Mouse (Mus musculus): Measurements from ENCODE around the gene Creb3l1.

Gene Creb3l1

DNA sequence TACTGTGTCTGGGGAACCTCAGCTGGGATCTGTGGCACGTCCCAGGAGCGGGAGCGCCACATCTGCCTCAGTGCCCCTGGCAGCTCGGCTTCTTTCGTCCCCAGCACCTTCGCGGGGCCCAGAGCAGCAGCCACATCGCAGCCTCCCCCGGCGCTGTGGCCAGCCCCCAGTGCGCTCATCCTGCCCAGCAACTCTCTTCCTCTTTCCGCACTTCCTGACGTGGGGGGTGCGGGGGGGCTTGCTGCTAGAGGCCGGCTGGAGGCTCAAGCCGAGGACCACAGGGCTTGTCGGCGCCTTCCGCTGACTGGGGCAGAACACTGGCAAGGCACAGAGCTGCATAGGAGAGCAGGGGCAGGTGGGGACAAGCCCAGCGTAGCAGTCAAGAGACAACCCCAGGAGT, 58.9 kb downstream of the Creb3l1 start:
- no peak for DNase-seq (ENCODE audit: extremely low read depth, low read depth, low spot score)

DNA sequence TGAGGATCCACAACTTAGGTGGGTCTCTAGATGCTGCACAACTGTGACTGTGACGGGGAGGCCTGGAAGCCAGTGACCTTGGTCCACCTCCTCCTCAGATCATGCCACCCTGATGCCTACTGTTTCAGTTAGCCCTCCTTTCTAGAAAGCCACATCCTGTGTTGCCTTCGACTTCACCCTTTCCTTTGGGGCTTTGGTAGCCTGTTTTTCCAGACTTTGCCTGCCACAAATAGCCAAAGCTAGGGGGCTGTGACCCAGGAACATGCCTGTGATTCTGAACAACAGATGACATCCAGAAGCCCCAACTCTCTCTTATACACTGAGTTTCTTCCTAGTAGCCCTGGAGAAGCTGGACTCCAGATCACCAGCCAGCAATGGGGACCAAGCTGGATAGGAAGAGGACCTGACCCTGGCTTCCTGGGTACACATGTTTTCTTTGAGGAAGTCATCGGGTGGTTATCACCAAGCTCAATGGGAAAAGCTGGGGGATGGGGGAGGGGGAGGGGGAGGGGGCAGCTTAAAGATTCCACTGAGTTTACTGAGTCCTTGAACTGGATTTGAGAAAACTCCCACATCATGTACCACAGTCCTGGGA, 59.6 kb downstream of the Creb3l1 start:
- no peak for DNase-seq (ENCODE audit: extremely low read depth, low read depth, low spot score)

DNA sequence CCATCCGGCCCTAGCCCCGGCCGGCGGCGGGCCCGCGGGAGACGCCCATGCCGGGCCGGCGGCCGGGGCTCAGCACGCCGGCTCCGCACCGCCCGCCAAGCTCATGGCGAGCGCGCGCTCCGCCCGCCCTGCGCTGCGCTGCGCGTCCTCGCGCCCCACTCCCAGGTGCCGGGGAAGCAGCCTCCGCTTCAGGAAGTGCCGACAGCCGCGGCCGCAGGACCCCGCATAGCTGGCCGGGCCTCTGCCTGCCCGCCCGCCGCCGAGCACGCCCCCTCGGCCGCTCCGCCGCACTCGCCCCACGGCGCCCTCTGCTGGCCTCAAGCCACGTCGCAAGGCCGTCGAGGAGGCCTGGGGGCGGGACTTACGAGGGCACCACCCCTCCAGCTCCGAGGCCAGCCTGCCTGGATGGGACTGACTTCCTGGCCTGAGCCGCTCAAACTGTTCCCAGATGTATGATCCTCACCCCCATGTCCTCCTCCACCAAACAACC, 60.8 kb downstream of the Creb3l1 start:
- DNase-seq (ENCODE audit: extremely low read depth, low read depth, low spot score): no peak

DNA sequence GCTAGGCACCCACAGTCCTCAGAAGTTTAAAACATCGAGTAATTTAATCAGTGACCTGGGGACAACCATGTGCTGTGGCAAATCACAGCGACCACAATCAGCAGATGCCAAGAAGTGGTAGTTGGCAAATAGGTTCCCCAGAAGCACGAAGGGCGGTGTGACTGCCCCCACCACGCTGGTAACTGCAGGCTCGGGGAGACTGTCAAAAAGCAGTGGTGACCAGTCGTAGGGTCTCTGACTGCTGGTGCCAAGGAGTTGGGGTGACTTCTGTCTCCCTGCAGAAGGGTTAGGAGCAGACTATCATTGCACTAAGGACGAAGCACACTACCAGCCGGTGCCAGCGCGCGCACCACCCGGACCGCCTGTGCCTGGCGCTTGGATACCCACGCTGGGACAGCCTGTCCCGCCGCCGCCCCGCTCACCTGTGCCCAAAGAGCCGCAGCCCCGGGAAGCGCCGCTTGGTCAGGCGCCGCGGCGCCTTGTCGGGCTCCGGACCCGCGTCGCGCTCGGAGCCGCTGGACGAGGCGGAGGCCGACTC, 61.4 kb downstream of the Creb3l1 start:
- no peak for DNase-seq (ENCODE audit: extremely low read depth, low read depth, low spot score)

DNA sequence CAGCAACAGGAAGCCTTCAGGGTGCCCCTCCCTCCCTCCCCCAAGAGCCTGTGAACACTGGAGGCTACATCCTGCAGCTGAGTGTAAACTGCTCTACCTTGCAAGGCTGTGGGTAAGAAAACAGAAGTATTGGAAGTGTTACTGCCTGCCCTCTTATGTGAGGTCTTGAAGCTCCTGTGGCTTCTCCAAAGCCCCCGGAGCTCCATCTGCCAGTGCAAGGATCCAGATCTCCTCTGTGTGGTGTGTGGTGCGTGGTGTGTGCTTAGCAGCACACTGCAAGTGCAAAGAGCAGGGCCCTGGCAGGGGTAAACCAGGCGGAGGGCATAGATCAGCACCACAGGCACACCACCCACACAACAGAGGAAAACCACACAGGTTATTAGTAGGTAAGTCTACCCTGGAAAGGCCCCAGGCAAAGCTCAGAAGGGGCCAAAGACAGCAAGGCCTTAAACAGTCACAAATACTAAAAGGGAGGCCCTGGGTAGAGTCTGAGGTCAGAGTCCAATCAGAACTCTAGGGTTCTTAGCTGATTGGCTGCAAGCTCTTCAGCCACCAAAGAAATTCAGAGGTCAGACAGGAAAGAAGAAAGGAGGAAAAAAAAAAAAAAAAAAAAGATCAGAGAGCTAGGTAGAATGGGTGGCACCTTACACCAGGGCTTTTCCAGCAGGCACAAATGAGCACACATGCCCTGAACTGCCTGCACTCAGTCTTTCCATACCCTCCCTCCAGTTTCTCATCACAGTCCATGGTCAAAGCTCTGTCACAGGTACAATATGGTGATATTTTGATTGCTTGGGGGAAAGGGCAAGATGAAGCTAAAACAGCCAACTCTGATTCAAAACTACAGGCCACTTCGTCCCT, 62.2 kb downstream of the Creb3l1 start:
- peak; percentile 79 for DNase-seq (ENCODE audit: extremely low read depth, low read depth, low spot score)

DNA sequence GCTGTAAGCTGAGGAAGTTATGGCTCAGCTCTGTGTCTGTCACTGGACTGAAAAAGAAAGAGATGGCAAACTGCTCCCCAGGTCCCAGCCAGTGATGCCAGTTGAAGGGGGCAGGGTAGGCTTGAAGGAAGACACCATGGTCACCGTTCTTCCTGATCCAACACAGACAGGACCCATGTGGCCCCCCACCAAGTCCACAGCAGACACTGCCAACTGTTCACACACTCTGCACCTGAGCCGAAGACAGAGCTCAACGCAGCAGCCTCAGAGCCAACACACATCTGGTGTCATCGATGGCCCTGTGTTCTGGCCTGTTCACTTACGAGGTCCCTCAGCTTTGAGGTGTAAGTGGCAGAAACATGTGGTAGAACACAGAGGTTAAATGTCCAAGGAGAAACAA, 63.8 kb downstream of the Creb3l1 start:
- no peak for DNase-seq (ENCODE audit: extremely low read depth, low read depth, low spot score)

DNA sequence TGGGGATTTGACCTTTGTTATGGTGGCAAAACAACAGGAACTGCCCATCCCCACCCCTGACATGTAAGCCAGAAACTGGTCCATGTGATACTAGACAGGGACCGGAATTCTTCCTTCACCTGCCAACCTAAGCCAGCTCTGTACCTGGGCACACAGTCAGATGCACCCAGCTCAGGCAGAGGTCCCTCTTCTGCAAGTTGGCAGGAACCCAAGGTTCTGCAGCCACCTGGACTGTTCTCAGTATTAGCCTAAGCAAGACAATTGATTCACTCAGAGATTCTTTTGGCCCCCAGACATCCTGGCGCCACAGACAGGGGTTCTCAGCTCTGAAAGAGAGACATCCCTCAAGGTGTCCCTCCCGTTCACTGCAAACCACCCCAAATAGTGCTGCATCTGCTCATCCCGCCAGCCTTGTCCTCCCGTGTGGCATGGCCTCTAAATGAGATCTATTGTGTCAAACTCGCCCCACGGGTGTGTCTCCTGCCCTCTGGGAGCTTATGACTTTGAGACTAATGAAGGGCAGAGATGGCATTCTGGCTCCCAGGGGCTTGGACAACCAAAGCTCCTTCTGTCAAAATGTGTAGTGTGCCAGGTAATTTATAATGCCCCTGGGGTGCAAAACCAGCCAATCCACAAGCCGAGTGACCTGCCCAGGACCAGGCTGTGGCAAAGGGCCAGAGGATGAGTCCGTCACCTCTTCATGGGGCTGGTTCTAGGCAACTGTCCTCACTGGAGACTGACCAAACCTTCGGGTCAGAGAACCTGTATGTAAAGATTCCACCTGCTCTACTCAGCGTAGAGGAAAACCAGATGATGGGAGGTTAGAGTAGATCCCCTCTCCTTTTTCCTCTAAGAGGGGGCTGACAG, 64.5 kb downstream of the Creb3l1 start:
- no peak for DNase-seq (ENCODE audit: extremely low read depth, low read depth, low spot score)

DNA sequence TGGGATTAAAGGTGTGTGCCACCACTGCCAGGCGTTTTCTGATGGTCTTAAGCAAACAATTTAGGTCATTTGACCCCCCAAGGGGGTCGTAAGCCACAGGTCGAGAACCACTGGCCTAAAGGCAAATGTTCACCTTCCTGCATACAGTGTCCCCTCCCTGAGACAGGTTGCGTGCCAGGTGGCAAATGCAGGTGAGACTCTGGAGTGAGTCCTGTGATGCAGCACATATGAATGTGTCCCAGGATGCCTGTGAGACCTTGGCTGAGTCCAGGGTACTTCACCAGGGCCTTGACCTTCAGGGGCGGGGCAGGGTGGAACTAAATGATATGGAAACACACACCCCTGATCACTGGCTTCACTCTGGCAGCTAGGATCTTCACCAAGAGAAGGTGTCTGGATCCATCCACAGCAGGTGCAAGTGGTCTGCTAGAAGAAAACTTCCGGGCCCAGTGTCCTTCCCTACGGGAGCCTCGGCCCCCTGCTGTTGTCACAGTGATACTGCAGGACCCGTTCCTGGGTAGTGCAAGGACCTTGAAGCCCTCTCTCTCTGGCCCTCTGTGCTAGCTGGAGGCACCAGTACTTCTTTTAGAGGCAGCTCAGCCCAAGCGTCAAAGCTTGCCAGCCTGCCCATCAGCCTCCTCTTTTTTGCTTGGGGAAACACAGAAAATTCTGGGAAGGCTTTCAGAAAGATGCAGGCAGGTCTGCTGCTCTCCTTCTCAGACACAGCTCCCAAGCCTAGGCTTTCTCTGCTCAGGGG, 65.4 kb downstream of the Creb3l1 start:
- DNase-seq (ENCODE audit: extremely low read depth, low read depth, low spot score): no peak

DNA sequence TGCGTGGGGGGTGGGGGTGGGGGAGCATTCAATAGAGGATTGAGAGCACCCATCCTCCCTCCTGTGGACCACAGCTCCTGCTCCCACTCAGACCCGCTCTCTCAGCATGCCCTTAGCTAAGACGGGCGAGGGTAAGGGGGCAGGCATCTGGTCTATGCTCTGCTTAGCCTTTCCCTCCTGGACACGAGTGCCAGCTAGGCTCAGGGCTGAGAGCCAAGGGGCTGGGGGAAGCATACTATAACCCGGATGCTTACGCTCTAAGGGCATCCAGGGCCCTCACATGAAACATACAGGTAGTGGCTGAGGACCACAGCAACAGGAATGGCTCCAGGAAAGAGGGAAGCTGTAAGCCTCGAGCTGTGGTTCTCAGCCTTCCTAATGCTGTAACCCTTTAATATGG, 66.3 kb downstream of the Creb3l1 start:
- DNase-seq (ENCODE audit: extremely low read depth, low read depth, low spot score): no peak

DNA sequence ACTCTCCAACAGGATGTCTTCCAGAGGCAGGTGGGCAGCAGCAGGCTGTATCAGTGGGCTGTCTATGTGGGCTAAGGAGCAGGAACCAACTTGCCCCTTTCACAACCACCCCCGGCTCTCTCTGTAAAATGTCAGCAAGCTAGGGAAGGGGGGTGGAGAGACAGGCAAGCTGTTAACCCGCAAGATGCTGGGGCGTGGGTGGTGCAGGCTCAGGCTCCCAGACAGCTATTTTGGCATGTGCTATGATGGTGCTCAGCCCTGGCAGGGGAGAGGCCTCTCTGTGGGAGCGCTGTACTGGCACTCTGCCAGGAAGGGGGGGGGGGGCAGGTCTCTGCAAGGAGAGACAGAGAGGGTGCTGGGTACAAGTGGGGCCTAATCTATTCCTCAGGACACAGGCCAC, 67.2 kb downstream of the Creb3l1 start:
- DNase-seq (ENCODE audit: extremely low read depth, low read depth, low spot score): no peak

DNA sequence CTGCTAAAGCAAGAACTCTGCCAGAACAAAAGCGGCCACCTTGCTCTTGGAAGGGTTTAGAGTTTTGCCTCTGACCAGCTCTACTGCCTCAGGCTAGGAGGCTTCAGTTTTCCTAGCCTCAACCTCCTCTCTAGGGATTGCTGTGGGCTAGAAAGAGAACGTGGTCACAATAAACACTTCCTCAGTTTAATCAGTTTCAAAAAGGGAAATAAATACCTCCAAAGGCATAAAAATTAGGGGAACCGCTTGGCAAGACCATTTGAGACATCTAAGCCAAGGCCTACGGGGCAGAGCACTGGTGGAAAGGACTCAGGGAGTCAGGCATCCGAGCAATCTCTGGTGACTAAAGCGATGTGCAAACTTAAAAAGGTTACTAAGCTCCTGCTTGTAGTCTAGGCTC, 68.4 kb downstream of the Creb3l1 start:
- no peak for DNase-seq (ENCODE audit: extremely low read depth, low read depth, low spot score)

DNA sequence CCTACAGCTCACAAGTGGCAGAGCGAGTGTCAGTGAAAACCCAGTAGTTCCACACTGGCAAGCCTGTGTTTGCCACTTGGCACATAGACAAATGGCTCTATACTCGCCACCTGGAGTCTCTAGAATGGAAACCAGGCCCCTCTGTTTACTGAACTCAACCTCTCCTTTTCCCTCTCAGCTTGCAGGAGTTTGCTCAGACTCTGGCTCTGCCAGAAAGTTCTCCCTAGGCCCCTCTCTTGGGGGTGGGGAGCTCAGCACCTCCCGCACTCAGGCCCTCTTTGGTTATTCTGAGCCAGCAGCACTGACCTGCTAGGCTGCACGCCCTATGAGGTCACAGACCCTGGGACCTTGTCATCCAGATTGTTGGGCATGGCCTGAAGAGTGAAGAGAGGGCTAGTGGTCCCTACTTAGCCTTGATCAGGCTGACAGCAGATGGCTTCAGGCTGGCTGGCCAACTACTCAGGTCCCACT, 69.1 kb downstream of the Creb3l1 start:
- DNase-seq (ENCODE audit: extremely low read depth, low read depth, low spot score): no peak

DNA sequence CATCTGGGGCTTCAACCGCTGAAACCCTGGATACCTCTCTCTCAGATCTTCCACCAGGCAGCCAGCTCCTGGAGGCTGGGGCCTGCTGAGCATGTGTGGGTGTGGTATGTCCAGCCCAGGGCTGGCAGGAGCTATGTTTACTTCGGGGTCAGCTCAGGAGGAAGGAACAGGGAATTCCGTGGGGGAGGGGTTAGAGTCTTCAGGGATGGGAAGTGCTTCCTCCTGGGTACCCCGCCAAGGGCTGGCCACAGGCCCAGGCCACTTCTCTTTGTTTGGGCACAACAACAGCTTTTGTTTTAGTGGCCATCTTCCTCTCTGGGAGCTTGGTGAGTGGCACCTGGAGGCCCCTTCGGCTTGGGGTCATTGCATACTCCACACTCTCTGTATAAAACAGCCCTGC, 70.5 kb downstream of the Creb3l1 start:
- DNase-seq (ENCODE audit: extremely low read depth, low read depth, low spot score): no peak

DNA sequence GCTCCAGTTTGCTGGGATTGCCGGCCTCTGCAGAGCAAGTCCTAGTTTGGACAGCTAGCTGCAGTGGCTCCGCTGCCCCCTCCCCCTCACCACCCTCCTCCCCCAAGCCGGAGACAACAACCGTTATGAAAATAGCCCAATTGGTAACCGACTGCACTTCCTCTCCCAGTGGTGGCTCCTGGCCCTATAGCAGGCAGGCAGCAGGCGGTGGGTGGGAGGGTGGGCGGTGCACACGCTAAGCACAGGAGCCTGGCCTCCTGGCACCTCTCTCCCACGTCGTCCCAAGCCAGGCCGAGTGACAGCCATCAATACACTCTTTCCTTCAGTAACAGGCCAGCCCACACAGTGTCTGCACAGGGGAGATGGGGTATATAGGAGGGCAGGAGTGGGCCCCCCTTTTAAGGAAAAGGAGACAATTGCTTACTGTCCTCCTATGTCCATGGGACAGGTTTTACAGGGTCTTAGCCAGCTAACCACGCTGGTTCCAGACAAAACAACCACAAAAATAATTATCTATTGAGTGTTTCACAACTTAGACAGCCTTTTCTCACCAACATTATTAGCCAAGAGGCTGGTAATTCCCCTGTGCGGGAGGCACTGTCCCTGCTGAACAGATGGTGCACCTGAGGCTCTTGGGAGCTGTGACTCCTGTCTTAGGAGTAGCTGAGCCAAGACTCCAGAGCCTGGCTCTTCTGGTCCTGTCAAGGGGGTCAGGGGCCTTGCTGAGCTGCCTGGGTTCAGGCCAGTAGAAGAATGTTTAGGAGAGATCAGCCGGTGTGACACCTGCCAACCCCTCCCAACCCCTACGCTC, 73.8 kb downstream of the Creb3l1 start:
- peak; percentile 88 for DNase-seq (ENCODE audit: extremely low read depth, low read depth, low spot score)

DNA sequence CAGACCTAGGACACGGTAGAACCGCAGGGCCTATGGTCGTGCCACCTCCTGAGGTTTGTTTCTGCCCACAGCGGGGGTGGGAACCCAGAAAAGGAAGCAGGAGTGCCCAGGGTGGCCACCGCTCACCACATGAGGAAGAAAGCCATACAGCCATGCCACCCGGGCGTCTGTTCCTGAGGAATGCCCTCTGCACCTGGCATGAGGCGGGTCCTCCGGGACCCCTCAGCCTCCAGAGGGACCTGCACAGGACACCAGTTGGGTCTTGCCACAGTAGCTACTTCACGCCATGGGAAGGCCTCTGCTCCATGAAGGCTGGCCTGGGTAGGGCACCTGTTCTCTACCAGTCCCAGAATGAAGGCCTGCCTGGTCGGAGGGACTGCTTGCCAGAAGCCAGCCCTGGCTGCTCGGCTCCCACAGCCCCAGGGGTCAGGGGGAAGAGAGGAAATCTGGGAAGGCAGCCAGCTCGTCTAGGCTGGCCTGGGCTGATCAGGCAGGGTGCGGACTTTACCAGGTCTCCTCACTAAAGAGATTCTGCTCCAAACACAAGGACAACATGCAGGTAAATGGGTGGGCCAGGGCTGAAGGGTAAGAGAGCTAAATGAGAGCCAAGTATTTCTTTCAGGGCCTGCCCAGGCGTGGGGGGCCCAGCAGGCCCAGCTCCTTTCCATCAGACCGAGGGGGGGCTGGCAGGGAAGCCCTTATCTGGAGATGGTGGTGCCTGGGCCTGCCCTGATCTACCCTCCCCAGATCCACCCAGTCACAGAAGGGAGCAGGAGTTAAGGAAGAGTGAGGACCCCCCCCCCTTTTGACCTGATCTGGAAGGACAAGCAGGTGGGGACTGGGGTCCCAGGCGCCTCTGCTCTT, 74.7 kb downstream of the Creb3l1 start:
- DNase-seq (ENCODE audit: extremely low read depth, low read depth, low spot score): no peak

DNA sequence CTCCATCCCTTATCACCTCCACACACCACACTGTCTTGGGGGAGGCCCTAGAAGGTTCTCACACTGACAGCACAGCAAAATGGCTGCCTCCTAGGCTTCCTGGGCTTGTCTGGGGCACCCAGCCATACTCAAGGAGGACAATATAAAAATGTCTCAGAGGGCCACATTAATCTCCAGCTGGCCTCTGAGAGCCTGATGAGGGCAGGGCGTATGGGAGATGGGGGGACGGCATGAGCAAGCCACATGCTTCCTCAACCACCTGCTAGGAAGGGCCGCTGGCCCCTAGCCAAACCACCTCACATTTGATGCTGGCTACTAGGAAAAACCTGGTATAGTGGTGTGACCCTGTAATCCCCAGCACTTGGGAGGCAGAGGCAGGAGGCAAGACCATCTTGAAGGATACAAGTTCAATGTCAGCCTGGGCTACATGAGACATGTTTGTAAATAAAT, 75.5 kb downstream of the Creb3l1 start:
- DNase-seq (ENCODE audit: extremely low read depth, low read depth, low spot score): no peak

DNA sequence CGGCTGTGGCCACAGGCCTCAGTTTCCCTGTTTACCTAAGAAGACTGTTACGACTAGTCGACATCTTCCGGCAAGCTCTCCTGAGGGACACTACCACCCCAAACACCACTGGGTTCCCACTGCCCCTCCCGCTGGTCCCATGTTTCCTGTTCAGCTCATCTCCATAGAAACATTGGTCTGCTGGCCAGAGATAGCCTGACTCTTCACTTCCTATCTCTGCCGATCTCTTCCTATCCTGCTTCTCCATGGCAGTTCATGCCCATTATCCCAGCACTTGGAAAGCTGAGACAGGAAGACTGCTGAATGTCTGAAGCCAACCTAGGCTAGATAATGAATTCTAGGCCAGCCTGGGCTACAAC, 76.2 kb downstream of the Creb3l1 start:
- DNase-seq (ENCODE audit: extremely low read depth, low read depth, low spot score): no peak

DNA sequence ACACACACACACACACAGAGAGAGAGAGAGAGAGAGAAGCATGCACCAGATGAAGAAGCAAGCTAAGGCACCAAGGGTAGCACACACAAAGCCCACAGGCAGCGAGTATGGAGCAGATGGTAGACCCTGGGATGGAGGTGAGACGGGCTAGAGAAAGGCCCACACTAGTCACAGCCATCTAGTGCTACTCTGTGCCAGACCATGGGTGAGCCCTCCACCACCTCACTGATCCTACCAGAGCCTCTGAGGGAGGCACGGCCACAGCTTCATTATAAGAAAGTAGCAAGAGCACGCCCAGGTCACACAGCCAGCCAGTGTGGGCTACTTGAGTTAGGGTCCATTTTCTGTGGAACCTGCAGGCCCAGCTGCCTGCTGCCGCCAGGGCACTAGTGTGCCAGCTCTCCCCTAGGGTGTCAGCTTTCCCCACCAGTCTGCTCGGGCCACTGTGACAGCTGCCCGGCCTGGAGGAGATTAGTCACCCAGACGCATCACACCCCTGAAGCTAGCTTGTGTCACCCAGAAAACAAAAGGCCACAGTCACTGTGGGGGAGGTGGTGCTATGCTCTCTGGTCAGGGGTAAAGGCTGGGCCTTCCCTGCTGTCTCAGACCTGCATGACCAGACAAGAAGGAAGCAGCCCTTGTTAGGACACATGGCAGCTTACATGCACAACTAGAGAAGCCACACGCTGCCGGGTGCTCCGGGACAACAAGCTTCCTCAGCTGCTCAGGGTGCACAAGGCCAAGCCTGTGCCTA, 76.7 kb downstream of the Creb3l1 start:
- DNase-seq (ENCODE audit: extremely low read depth, low read depth, low spot score): peak; percentile 69

Data from fat pad, adult 2 months (tissue).